Mouse (Mus musculus): Measurements from ENCODE around the gene Daw1. TPM values are rescaled to one million over a fixed set of nuclear protein-coding genes. Genes with fewer than 3 reads are reported as not detected.

Daw1 gene
- polyA plus RNA-seq, 1 experiment from 2014 or later, result 0.13 TPM

DNA sequence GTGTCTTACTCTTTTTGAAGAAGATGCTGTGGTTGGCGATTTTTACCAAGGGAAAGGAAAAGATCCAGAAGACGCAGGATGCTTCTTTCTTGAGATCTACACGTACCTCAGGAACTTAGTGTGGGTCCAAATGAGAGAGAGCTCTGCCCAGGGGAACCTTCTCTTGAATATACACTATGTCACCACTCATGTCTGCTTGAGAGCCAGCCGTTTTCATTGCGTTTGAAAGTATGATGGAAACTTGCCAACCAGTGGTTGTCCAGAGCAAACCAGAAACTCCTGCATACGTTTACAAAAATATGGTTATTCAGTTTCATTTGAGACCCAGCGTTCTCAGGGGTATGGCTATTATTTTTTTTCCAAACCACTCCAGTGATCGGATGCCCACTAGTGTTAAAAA is 18.0 kb upstream of the Daw1 start:
- no peak overlapping the region for H3K4me3 ChIP-seq
- no peak overlapping the region for H3K4me2 ChIP-seq
- no peaks in the 10 kb centered on the region for H3K27me3 ChIP-seq
- H3K9me3 ChIP-seq (replicated peaks), result no peaks in the 10 kb centered on the region
- H3K9ac ChIP-seq, result no peak overlapping the region
- no peak overlapping the region for H3K27ac ChIP-seq
- WGBS, result 68% methylated on average over 8 of the region's 8 CpGs
- H3K36me3 ChIP-seq, result no peaks in the 10 kb centered on the region
- H3K4me1 ChIP-seq (replicated peaks), result no peaks in the 10 kb centered on the region
- no peak for ATAC-seq (replicated peaks; ENCODE audit: insufficient number of reproducible peaks, insufficient read depth, low FRiP score, low read depth)

DNA sequence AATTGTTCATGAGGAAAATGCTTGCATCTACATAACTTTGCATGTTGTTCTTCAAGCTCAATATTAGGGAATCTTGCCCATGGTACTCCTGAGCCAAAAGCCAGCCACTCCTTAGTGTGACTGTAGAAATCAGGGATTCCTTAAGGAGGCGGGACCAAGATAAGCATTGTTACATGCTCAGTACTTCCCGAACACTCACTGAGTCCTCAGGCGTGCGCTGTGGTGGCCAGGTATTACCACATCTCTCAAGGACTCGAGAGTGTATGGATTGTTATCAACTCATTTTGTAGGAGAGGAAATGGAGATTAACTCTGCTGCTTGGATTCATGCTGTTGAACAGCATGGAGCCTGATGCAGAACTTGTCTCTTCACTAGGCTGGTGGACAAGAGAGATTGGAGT is 17.5 kb upstream of the Daw1 start:
- no peak overlapping the region for H3K4me2 ChIP-seq
- WGBS, result 69% methylated on average over 5 of the region's 5 CpGs
- no peak overlapping the region for H3K4me3 ChIP-seq
- no peaks in the 10 kb centered on the region for H3K4me1 ChIP-seq (replicated peaks)
- no peak overlapping the region for H3K9ac ChIP-seq
- H3K9me3 ChIP-seq (replicated peaks), result no peaks in the 10 kb centered on the region
- H3K27ac ChIP-seq, result no peak overlapping the region
- no peaks in the 10 kb centered on the region for H3K36me3 ChIP-seq
- H3K27me3 ChIP-seq, result no peaks in the 10 kb centered on the region
- no peak for ATAC-seq (replicated peaks; ENCODE audit: insufficient number of reproducible peaks, insufficient read depth, low FRiP score, low read depth)

DNA sequence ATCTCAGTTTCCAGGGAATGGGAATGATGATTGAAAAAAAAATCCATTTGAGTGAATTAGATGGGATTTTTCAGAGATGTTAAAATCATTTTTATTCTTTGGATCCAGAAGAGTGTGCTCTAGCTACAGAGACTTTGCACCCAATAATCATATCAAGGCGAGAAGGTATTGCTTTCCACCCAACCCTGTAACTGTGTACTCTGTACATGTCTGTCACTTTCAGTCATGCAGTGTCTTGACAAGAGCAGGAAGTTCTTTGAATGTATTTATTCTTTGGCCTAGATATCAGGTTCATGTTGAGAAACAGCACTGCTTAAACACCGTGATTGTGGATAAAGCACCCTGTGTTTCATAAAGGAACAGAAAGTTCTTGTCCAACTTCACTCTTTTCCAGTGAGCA is 13.0 kb upstream of the Daw1 start:
- Histone ChIP-seq H3K27ac (no peak overlapping the region), H3K9me3 (replicated peaks) (no peaks in the 10 kb centered on the region), H3K9ac (no peak overlapping the region), H3K36me3 (no peaks in the 10 kb centered on the region), H3K4me3 (no peak overlapping the region), H3K27me3 (no peaks in the 10 kb centered on the region), H3K4me1 (replicated peaks) (no peaks in the 10 kb centered on the region), H3K4me2 (no peak overlapping the region)
- 82% methylated on average over 2 of the region's 2 CpGs for WGBS
- no peak for ATAC-seq (replicated peaks; ENCODE audit: insufficient number of reproducible peaks, insufficient read depth, low FRiP score, low read depth)

DNA sequence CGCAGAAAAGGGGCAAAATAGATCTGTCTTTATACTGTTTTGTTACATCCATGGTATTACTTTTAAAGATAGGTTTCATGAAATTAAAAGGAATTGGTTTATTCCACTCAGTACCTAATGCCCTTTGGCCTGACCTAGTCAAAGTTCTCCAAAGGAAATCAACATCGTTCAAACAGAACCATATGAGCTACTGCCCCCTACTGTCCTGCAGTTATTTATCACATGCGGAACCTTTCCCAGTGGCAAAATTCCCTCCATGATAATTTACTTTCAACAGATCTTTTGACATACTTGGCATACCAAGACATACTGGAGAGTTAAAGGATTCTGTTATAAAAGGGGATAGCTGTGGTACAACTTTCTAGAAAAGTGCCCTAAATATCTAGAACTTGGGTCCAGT is 9.3 kb upstream of the Daw1 start:
- Histone ChIP-seq H3K4me2 (no peak overlapping the region), H3K4me3 (no peak overlapping the region), H3K9me3 (replicated peaks) (no peaks in the 10 kb centered on the region), H3K27me3 (no peaks in the 10 kb centered on the region), H3K27ac (no peak overlapping the region), H3K9ac (no peak overlapping the region), H3K4me1 (replicated peaks) (no peaks in the 10 kb centered on the region), H3K36me3 (no peaks in the 10 kb centered on the region)
- ATAC-seq (replicated peaks; ENCODE audit: insufficient number of reproducible peaks, insufficient read depth, low FRiP score, low read depth), result no peak
- 57% methylated on average over 3 of the region's 3 CpGs for WGBS

DNA sequence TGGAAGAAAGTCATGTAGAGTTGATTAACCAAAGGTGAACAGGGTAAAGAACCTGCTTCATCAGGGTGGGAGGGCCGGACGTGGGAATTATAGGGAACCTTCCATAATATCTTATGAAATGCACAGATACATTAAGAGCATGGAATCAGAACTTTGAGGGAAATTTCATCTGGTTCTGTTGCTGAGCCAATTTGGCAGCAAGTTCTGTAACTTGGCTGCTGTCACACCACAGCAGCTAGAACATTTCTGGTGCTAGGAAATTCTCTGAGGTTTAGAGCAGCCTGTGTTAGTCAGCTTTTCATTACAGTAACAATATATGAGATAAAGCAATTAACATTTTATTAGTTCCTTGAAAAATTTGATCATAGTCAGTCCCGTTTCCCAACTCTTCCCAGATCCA is 6.6 kb upstream of the Daw1 start:
- Histone ChIP-seq H3K9ac (no peak overlapping the region), H3K4me1 (replicated peaks) (no peaks in the 10 kb centered on the region), H3K27me3 (no peaks in the 10 kb centered on the region), H3K9me3 (replicated peaks) (no peaks in the 10 kb centered on the region), H3K27ac (no peak overlapping the region), H3K4me2 (no peak overlapping the region), H3K36me3 (no peaks in the 10 kb centered on the region), H3K4me3 (no peak overlapping the region)
- WGBS, result 69% methylated on average over 3 of the region's 3 CpGs
- no peak for ATAC-seq (replicated peaks; ENCODE audit: insufficient number of reproducible peaks, insufficient read depth, low FRiP score, low read depth)

DNA sequence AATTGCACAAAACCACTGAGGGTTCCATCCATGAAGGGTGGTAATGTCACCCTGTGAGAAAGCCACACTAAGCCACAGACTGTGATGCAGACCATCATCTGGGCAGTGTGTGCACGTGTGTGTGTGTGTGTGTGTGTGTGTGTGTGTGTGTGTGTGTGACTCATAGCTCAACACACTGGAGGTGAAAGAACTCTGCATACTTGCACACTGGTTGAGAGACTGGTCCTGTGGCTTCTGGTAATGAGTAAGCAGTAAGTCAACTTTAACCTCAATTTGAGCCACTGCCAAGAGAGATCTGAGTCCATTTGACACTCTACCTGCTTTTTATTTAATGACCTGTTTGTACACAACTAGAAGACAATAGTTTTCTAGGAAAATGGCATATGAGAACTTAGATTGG is 2.7 kb upstream of the Daw1 start:
- Histone ChIP-seq H3K4me1 (replicated peaks) (no peaks in the 10 kb centered on the region), H3K4me3 (no peak overlapping the region), H3K9ac (no peak overlapping the region), H3K27me3 (no peaks in the 10 kb centered on the region), H3K9me3 (replicated peaks) (no peaks in the 10 kb centered on the region), H3K27ac (no peak overlapping the region), H3K4me2 (no peak overlapping the region), H3K36me3 (no peaks in the 10 kb centered on the region)
- 56% methylated on average over 1 of the region's 1 CpGs for WGBS
- ATAC-seq (replicated peaks; ENCODE audit: insufficient number of reproducible peaks, insufficient read depth, low FRiP score, low read depth), result no peak

DNA sequence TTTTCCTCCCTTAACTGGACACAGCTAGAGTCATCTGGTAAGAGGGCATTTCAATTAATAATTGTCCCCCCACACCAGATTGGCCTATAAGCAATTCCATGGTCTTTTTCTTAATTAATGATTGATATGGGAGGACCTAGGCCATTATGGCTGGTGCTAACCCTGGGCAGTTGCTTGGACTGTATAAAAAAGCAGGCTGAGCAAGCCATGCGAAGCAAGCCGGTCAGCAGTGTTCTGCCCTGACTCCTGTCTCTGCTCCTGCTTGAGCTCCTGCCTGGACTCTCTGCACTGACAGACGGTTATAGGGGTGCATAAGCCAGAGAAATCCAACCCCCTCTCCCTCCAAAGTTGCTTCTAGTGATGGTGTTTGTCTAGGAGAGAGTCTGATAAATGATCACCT is 2.1 kb downstream of the Daw1 start:
- Histone ChIP-seq H3K9me3 (replicated peaks) (no peaks in the 10 kb centered on the region), H3K9ac (no peak overlapping the region), H3K27me3 (no peaks in the 10 kb centered on the region), H3K27ac (no peak overlapping the region), H3K4me1 (replicated peaks) (0 out of 2 replicates have a peak, but pooled peaks cover 2% of the 10 kb centered on the region), H3K36me3 (no peaks in the 10 kb centered on the region), H3K4me2 (no peak overlapping the region), H3K4me3 (no peak overlapping the region)
- ATAC-seq (replicated peaks; ENCODE audit: insufficient number of reproducible peaks, insufficient read depth, low FRiP score, low read depth), result no peak
- 73% methylated on average over 3 of the region's 3 CpGs for WGBS

DNA sequence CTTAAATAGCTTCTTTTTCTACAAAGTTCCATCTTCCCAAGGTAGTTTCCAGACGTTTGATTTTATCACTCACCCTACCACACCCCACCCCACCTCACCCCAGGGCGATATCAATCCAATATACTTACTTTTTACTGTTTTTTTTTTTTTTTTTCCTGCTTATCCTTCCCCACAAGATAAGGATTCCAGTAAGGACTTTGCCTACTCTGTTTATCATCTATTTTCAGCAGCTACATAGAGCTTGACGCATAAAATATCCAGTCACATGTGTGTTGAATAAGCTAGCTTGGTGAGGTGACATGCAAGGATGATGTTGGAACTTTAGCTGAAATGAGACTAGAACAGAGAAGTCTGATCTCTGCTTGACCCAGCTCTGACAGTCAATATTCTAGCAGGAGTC is 4.5 kb downstream of the Daw1 start:
- Histone ChIP-seq H3K4me2 (no peak overlapping the region), H3K9ac (no peak overlapping the region)
- 49% methylated on average over 3 of the region's 3 CpGs for WGBS

DNA sequence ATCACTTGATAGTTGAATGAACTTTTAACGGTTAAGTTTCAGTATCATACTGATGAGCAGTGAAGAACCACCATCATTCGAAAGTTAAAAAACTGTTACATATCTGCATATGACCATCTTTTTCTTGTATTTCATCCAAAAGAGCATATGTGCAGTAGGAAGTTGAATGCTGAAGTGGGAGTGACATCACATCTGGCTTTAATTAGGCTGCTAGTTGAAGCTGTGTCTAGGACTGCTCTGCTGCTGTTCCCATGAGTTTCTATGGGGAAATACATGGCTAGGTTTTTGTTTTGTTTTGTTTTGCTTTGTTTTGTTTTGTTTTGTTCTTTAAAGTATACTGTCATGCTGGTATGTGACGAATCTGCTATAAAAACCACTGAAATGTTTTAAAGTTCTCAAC is 9.6 kb downstream of the Daw1 start:
- Histone ChIP-seq H3K27me3 (no peaks in the 10 kb centered on the region), H3K4me1 (replicated peaks) (no peaks in the 10 kb centered on the region), H3K27ac (no peak overlapping the region), H3K4me3 (no peak overlapping the region), H3K4me2 (no peak overlapping the region), H3K36me3 (no peaks in the 10 kb centered on the region), H3K9me3 (replicated peaks) (no peaks in the 10 kb centered on the region), H3K9ac (no peak overlapping the region)
- WGBS, result 71% methylated on average over 3 of the region's 3 CpGs
- no peak for ATAC-seq (replicated peaks; ENCODE audit: insufficient number of reproducible peaks, insufficient read depth, low FRiP score, low read depth)

More for the DNA sequence above, 4.5 kb downstream of the Daw1 start:
- Histone ChIP-seq H3K9me3 (replicated peaks) (no peaks in the 10 kb centered on the region), H3K27ac (no peak overlapping the region), H3K4me1 (replicated peaks) (0 out of 2 replicates have a peak, but pooled peaks cover 2% of the 10 kb centered on the region), H3K4me3 (no peak overlapping the region), H3K36me3 (no peaks in the 10 kb centered on the region), H3K27me3 (no peaks in the 10 kb centered on the region)
- ATAC-seq (replicated peaks; ENCODE audit: insufficient number of reproducible peaks, insufficient read depth, low FRiP score, low read depth), result no peak

DNA sequence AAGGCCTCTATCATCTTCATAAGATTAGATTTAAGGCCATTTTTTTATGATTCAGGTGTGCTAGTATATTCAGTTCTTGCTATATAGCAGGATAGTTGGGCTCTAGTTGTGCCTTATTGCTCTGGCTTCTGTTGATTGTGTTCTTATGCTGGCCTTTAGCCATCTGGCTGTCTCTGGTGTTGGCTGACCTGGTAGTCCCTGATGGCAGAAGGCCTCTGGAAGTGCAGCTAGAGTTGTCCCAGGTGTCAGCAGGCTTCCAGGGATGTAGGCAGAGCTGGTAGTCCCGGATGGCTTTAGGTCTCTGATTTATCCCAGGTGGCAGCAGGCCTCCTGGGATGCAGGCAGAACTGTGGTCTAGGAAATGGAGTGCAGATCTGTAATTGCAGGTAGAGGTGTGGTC is 16.4 kb downstream of the Daw1 start:
- H3K27ac ChIP-seq, result no peak overlapping the region
- no peak overlapping the region for H3K9ac ChIP-seq
- H3K9me3 ChIP-seq (replicated peaks), result no peaks in the 10 kb centered on the region
- H3K36me3 ChIP-seq, result no peaks in the 10 kb centered on the region
- 72% methylated on average over 1 of the region's 1 CpGs for WGBS
- H3K27me3 ChIP-seq, result no peaks in the 10 kb centered on the region
- H3K4me1 ChIP-seq (replicated peaks), result no peaks in the 10 kb centered on the region
- no peak overlapping the region for H3K4me3 ChIP-seq
- H3K4me2 ChIP-seq, result no peak overlapping the region
- no peak for ATAC-seq (replicated peaks; ENCODE audit: insufficient number of reproducible peaks, insufficient read depth, low FRiP score, low read depth)

DNA sequence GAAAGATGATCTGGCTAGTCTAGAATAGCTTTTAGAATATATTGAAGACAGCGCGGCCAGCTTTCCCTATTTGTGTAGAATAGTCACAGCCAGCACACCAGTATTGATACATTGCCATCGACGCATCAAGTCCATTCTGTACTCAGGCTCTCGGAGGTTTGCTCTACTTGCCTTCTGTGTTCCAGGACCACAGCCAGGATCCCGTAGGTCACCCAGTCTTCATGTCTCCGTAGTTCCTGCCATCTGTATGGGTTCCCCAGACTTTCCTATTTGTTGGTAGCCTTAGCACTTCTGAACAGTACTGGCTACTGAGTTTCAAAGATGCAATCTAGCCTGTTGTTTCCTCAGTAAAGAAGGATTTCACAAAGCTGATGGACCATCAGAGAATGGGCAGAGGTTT is 20.0 kb downstream of the Daw1 start:
- Histone ChIP-seq H3K4me2 (no peak overlapping the region), H3K9ac (no peak overlapping the region), H3K9me3 (replicated peaks) (no peaks in the 10 kb centered on the region), H3K27me3 (no peaks in the 10 kb centered on the region), H3K4me3 (no peak overlapping the region), H3K36me3 (no peaks in the 10 kb centered on the region), H3K4me1 (replicated peaks) (no peaks in the 10 kb centered on the region), H3K27ac (no peak overlapping the region)
- no peak for ATAC-seq (replicated peaks; ENCODE audit: insufficient number of reproducible peaks, insufficient read depth, low FRiP score, low read depth)
- WGBS, result 85% methylated on average over 7 of the region's 7 CpGs

DNA sequence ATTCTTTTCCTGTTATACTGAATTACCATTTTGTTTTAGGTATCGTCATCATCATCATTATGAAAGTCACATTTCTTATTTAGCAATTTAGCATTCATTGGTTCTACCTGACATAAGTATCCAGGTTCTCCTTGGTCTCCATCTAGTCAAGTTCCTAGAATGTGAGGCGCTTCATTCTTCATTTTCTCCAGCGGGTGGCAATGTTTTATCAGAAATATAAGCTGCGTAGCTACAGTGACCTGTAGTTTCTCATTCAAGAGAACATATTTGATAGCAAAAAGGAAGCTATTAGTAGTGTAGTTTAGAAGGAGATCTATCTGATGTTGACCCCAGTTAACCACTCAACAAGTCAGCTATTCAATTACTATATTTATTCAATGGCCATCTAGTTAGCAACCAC is 21.9 kb downstream of the Daw1 start:
- no peak overlapping the region for H3K9ac ChIP-seq
- H3K4me2 ChIP-seq, result no peak overlapping the region
- H3K4me1 ChIP-seq (replicated peaks), result no peaks in the 10 kb centered on the region
- H3K36me3 ChIP-seq, result no peaks in the 10 kb centered on the region
- no peak for ATAC-seq (replicated peaks; ENCODE audit: insufficient number of reproducible peaks, insufficient read depth, low FRiP score, low read depth)
- 46% methylated on average over 4 of the region's 4 CpGs for WGBS
- H3K27me3 ChIP-seq, result no peaks in the 10 kb centered on the region
- H3K4me3 ChIP-seq, result no peak overlapping the region
- H3K27ac ChIP-seq, result no peak overlapping the region
- H3K9me3 ChIP-seq (replicated peaks), result no peaks in the 10 kb centered on the region

DNA sequence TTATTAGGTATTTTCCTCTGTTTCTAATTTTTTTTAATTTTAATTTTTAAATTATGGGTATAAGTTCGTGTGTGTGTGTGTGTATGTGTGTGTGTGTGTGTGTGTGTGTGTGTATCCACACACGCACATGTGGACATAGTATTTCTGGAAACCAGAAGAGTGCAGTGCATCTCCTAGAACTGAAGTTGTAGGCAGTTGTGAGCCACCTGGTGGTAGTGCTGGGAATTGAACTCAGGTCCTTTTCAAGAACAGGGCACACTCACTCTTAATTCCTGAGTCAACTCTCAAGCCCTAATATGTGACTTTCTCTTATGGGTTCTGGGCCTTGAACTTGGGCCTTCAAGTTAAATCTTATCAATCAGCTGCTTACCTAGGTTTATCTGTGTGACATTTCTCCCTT is 27.6 kb downstream of the Daw1 start:
- H3K36me3 ChIP-seq, result no peaks in the 10 kb centered on the region
- H3K27ac ChIP-seq, result no peak overlapping the region
- no peak overlapping the region for H3K4me3 ChIP-seq
- H3K4me1 ChIP-seq (replicated peaks), result no peaks in the 10 kb centered on the region
- no peak overlapping the region for H3K4me2 ChIP-seq
- H3K27me3 ChIP-seq, result no peaks in the 10 kb centered on the region
- H3K9me3 ChIP-seq (replicated peaks), result no peaks in the 10 kb centered on the region
- H3K9ac ChIP-seq, result no peak overlapping the region
- no peak for ATAC-seq (replicated peaks; ENCODE audit: insufficient number of reproducible peaks, insufficient read depth, low FRiP score, low read depth)
- WGBS, result 60% methylated on average over 2 of the region's 2 CpGs
